ENCODE assay signal across 8 mouse cellular contexts in genomic region chr9:78476531-78477020, GRCm38 (mm10). TPM values are rescaled to one million over a fixed set of nuclear protein-coding genes. Genes with fewer than 3 reads are reported as not detected.
DNase-seq lines count a peak whose midpoint lies in the region; ATAC-seq lines count a peak whose summit lies in the region.

No protein-coding gene starts in this region.

- DNase-seq in kidney, adult 18-20 months: peak; percentile 13
- no peak for DNase-seq in kidney, postnatal 25 days
- peak; percentile 52 for DNase-seq in embryo, embryonic 11 days
- no peak for DNase-seq in right cerebral cortex, postnatal 36 days (ENCODE audit: low spot score in 2 of 2)
- no peak for DNase-seq in spleen, postnatal 4 days (ENCODE audit: low spot score in 2 of 2)
- no peak for DNase-seq in gastrocnemius, postnatal 25 days

- no peak overlapping the region for H3K4me2 ChIP-seq in limb, embryonic 12.5 days
- no peak overlapping the region for H3K4me2 ChIP-seq in neural tube, embryonic 13.5 days

- peaks cover 69% of the 10 kb centered on the region for H3K36me3 ChIP-seq in limb, embryonic 12.5 days
- peaks cover 76% of the 10 kb centered on the region for H3K36me3 ChIP-seq in neural tube, embryonic 13.5 days

- 13% methylated on average over 1 of the region's 1 CpGs for WGBS in limb, embryonic 12.5 days
- WGBS in neural tube, embryonic 13.5 days: 11% methylated on average over 1 of the region's 1 CpGs

- peaks cover 8% of the 10 kb centered on the region for H3K4me1 ChIP-seq in limb, embryonic 12.5 days (replicated peaks)
- H3K4me1 ChIP-seq in neural tube, embryonic 13.5 days (replicated peaks): peaks cover 33% of the 10 kb centered on the region

- H3K27ac ChIP-seq in limb, embryonic 12.5 days: 0 out of 2 replicates have a peak overlapping the region, but pooled peaks have one; percentile 46
- peak overlapping the region; percentile 29; the same call in 1 of the 2 replicates for H3K27ac ChIP-seq in neural tube, embryonic 13.5 days (replicated peaks)

- no peaks in the 10 kb centered on the region for H3K27me3 ChIP-seq in limb, embryonic 12.5 days
- H3K27me3 ChIP-seq in neural tube, embryonic 13.5 days: no peaks in the 10 kb centered on the region

- ATAC-seq in limb, embryonic 12.5 days (ENCODE audit: insufficient number of reproducible peaks, insufficient read depth, low FRiP score, low TSS enrichment, low read depth): no peak
- ATAC-seq in neural tube, embryonic 13.5 days (ENCODE audit: low read depth): no peak

- no peak overlapping the region for H3K4me3 ChIP-seq in limb, embryonic 12.5 days (replicated peaks)
- H3K4me3 ChIP-seq in neural tube, embryonic 13.5 days: no peak overlapping the region

- no peak overlapping the region for H3K9ac ChIP-seq in limb, embryonic 12.5 days (replicated peaks)
- 0 out of 2 replicates have a peak overlapping the region, but pooled peaks have one; percentile 36 for H3K9ac ChIP-seq in neural tube, embryonic 13.5 days

- H3K9me3 ChIP-seq in limb, embryonic 12.5 days: no peaks in the 10 kb centered on the region
- no peaks in the 10 kb centered on the region for H3K9me3 ChIP-seq in neural tube, embryonic 13.5 days

RNA-seq across cellular contexts. Expression of gene Eef1a1, which starts 12.4 kb away (rescaled TPM):
- polyA plus RNA-seq in limb, embryonic 12.5 days (2016; fragmentation: Nextera tagmentation; extraction: Ambion mirVana): 4,104 and 4,228 TPM in 2 replicates
- 3,346 and 3,414 TPM in 2 replicates for polyA plus RNA-seq in neural tube, embryonic 13.5 days (2015; fragmentation: Nextera tagmentation; extraction: Ambion mirVana)
- total RNA-seq in gastrocnemius, postnatal 25 days (2021): 100 to 1,000 TPM; 488 to 752 TPM

RNA-seq across cellular contexts. Expression of gene Gm17324, which starts 28.0 kb away (rescaled TPM):
- polyA plus RNA-seq in limb, embryonic 12.5 days (2016; fragmentation: Nextera tagmentation; extraction: Ambion mirVana): 0.79 and 0.88 TPM in 2 replicates
- polyA plus RNA-seq in neural tube, embryonic 13.5 days (2015; fragmentation: Nextera tagmentation; extraction: Ambion mirVana): 1.3 and 1.5 TPM in 2 replicates
- total RNA-seq in gastrocnemius, postnatal 25 days (2021): not detected

RNA-seq across cellular contexts. Expression of gene Mto1, which starts 28.6 kb away (rescaled TPM):
- 20.3 and 23.5 TPM in 2 replicates for polyA plus RNA-seq in limb, embryonic 12.5 days (2016; fragmentation: Nextera tagmentation; extraction: Ambion mirVana)
- polyA plus RNA-seq in neural tube, embryonic 13.5 days (2015; fragmentation: Nextera tagmentation; extraction: Ambion mirVana): 26.6 and 28.4 TPM in 2 replicates
- total RNA-seq in gastrocnemius, postnatal 25 days (2021): 10 to 100 TPM; 17.3 to 18.3 TPM

RNA-seq across cellular contexts. Expression of gene Cgas, which starts 33.5 kb away (rescaled TPM):
- 1.7 TPM in 2 replicates for polyA plus RNA-seq in limb, embryonic 12.5 days (2016; fragmentation: Nextera tagmentation; extraction: Ambion mirVana)
- polyA plus RNA-seq in neural tube, embryonic 13.5 days (2015; fragmentation: Nextera tagmentation; extraction: Ambion mirVana): 0.64 and 0.85 TPM in 2 replicates
- total RNA-seq in gastrocnemius, postnatal 25 days (2021): under 1 TPM; 0.19 to 0.20 TPM

Comparison
In these comparisons a context has a peak if more than half of its experiments do, and no peak if none do; other contexts are left out.
1. DNase-seq: peak in kidney, adult 18-20 months (single experiment) and embryo, embryonic 11 days (single experiment); none in kidney, postnatal 25 days (0 of 2), right cerebral cortex, postnatal 36 days (0 of 2), spleen, postnatal 4 days (0 of 2) and gastrocnemius, postnatal 25 days (single experiment).